Mouse (Mus musculus) cerebellum, postnatal 36 days (tissue): ENCODE measurements around the gene Ofcc1.

Experiments used
- DNase-seq, 2 experiments: peaks; one replicate each; pipeline ENCODE4 v3.0.0; 2021 to 2022; ENCODE audit warnings: mixed read lengths in 2 of 2

Gene Ofcc1

GRCm38 (mm10) chr13:39979294-39980061 lies 381.8 kb downstream of the Ofcc1 start:
- no peak for DNase-seq

DNA sequence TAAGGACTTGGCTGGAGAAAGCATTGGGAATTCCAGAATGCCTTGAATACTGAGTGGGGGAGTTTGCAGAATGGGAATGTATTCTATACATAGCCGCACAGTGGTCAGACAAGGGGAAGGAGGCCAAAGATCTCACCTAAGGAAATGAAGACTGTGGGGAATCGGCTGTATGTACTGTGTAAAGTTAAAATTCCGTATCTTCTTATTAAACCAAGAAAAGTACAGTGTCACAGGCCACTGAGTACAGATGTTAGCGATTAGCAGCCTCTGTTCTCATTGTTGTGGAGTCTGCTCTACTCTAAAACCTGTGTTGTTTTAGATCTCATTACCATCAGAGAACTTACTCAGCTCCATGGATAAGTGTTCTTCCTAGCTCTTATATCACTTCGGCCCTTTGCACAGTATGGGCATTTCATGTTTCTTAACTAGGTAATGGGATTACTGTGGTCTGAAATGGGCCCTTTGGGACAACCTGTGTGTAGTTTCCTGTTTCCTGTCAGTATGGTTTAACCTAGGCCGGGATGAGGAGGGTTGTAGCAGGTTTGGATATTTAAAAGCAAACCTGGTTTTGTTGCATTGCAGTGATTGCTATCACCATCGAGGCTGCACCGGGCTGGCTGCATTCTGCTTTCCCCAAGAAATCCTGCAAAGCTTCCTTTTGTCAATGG lies 392.8 kb downstream of the Ofcc1 start:
- no peak for DNase-seq

- no peak for DNase-seq
Observed at GRCm38 (mm10) chr13:39957226-39957625, 404.0 kb downstream of the Ofcc1 start.

DNA sequence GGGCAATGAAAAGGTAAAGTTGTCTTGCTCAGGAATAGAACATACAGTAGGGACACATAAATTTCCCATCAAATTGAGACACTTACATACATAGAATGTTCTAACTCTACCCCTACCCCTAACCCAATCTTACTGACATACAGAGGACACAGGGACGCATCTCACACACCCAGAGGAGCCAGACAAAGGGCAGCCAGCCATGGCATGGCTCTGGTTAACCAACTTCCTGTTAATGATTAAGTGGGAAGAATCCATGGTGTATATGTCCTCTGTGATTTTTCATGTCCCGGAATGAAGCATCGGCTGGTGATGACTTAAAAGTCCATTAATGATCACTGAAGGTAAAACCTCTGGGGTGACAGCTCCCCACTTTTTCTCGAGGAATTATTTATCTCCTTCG lies 405.2 kb downstream of the Ofcc1 start:
- DNase-seq, result no peak
